12 mouse cellular contexts compared by ENCODE assay signal in genomic region chr2:168658551-168658950, GRCm38 (mm10). TPM values are rescaled to one million over a fixed set of nuclear protein-coding genes. Genes with fewer than 3 reads are reported as not detected.
DNase-seq lines count a peak whose midpoint lies in the region.
"Had no signal": no experiment of that assay in that cellular context is flagged by ENCODE, and none has a peak within 500 bp of the region (broad histone marks: within the 10 kb centered on the region; RNA-seq: fewer than 3 reads in every experiment).

No protein-coding gene starts in this region.

- DNase-seq in gastrocnemius, adult 18-20 months (ENCODE audit: low spot score) = peak; percentile 12
- no peak for DNase-seq in gastrocnemius, postnatal 4 days (ENCODE audit: low spot score in 2 of 2)
- DNase-seq in adrenal gland, adult 18-20 months (ENCODE audit: low spot score in 2 of 2) = peak; percentile 26 to 37
- DNase-seq in adrenal gland, postnatal 25 days = peak; percentile 45
- DNase-seq in heart, postnatal 25 days (ENCODE audit: low spot score) = peak; percentile 47
- no peak for DNase-seq in left cerebral cortex, postnatal 25 days (ENCODE audit: low spot score in 2 of 2)
- no peak for DNase-seq in cerebellum, adult 18-20 months
- DNase-seq: cerebellum, adult 2 months; kidney, adult 2 months; kidney, postnatal 10 days; layer of hippocampus, postnatal 36 days; thymus, postnatal 25 days had no signal

- intact Hi-C loops in heart, postnatal 25 days (cut with DNase I) = no loop called here
- intact Hi-C loops in left cerebral cortex, postnatal 25 days (cut with DNase I) = no loop called here

RNA-seq across cellular contexts. Expression of gene Nfatc2, which starts 57.1 kb away (rescaled TPM):
- total RNA-seq in gastrocnemius, adult 18-20 months (2021) = 10 to 100 TPM; 10.1 to 12.8 TPM
- 10 to 100 TPM; 23.5 to 24.7 TPM for total RNA-seq in gastrocnemius, postnatal 4 days (2021)
- 1 to 10 TPM; 2.8 to 3.7 TPM for total RNA-seq in adrenal gland, adult 18-20 months (2021)
- total RNA-seq in adrenal gland, postnatal 25 days (2021) = 4.1 and 4.6 TPM in 2 replicates
- total RNA-seq in heart, postnatal 25 days (2021) = 10 to 100 TPM; 16.7 to 20.8 TPM
- 10 to 100 TPM in 1 of 2 experiments, 1 to 10 TPM in 1; 8.5 to 14.3 TPM for total RNA-seq in left cerebral cortex, postnatal 25 days (2021)

Comparison
In these comparisons a context has a peak if more than half of its experiments do, and no peak if none do; other contexts are left out.
1. DNase-seq: peak in gastrocnemius, adult 18-20 months (single experiment), adrenal gland, adult 18-20 months (2 of 2), adrenal gland, postnatal 25 days (single experiment) and heart, postnatal 25 days (single experiment); none in gastrocnemius, postnatal 4 days (0 of 2), left cerebral cortex, postnatal 25 days (0 of 2) and cerebellum, adult 18-20 months (0 of 2).